Mouse (Mus musculus) heart, postnatal 0 days (tissue): ENCODE data around the gene Gm10912.

ENCODE experiments used
- CTCF ChIP-seq: IDR thresholded peaks from 2 replicates; pipeline ENCODE4 v1.5.1; 2016; ENCODE audit warnings: antibody characterized with exemption, control low read depth, low read depth
- EP300 ChIP-seq: IDR thresholded peaks from 2 replicates; pipeline ENCODE4 v1.6.1; 2016; ENCODE audit warnings: antibody characterized with exemption, low read depth

DNA sequence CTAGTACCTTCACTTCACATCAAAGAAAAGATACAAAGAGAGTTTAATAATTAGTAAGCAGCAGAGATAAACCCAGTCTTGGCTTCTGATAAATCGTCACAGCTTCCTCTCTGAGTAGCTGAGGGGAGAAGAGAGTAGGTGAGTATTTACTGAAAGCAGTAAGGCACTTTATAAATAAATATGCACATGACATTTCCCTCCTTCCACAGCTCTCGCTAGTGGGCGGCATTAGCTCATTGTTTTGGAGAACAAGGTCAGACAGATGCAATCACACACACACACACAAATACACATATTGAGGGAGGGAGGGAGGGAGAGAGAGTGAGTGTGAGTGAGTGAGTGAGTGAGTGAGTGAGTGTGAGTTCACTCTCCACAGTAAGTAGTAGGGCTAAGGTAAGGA lies 29.3 kb upstream of the Gm10912 start:
- TF ChIP-seq CTCF (no peak), EP300 (no peak)
